8 mouse cellular contexts compared by ENCODE assay signal in genomic region chr11:4594608-4595500, GRCm38 (mm10). TPM values are rescaled to one million over a fixed set of nuclear protein-coding genes. Genes with fewer than 3 reads are reported as not detected.
DNase-seq lines count a peak whose midpoint lies in the region; ATAC-seq and TF ChIP-seq lines count a peak whose summit lies in the region.

Gene Mtmr3 (minus strand): TSS chr11:4594863.

- no peaks in the 10 kb centered on the region for H3K27me3 ChIP-seq in embryonic facial prominence, embryonic 13.5 days
- H3K27me3 ChIP-seq in heart, adult 2 months (ENCODE audit: control insufficient read depth, insufficient read depth, low read length) = no peaks in the 10 kb centered on the region
- H3K27me3 ChIP-seq in limb, embryonic 13.5 days = no peaks in the 10 kb centered on the region
- H3K27me3 ChIP-seq in midbrain, embryonic 16.5 days (ENCODE audit: control insufficient read depth, insufficient read depth, low read depth, low read length) = no peaks in the 10 kb centered on the region

- peak; percentile 91 for ATAC-seq in embryonic facial prominence, embryonic 13.5 days (ENCODE audit: insufficient number of reproducible peaks, insufficient read depth, low FRiP score, low TSS enrichment, low read depth)
- peak; percentile 95 for ATAC-seq in limb, embryonic 13.5 days (ENCODE audit: low FRiP score, low read depth)
- peak; percentile 93 for ATAC-seq in midbrain, embryonic 16.5 days

- intact Hi-C loops in heart, adult 2 months (cut with DNase I) = loop anchor here (2.0 to 5.0 kb wide), 3 partner anchors 42 to 107 kb away; partner anchors contain the start of genes Ascc2, Uqcr10 and Zmat5

- peak within 1 kb of the TSS; percentile 97 for H3K27ac ChIP-seq in embryonic facial prominence, embryonic 13.5 days
- peak within 1 kb of the TSS; percentile 98 for H3K27ac ChIP-seq in heart, adult 2 months
- H3K27ac ChIP-seq in limb, embryonic 13.5 days = peak within 1 kb of the TSS; percentile 94
- peak within 1 kb of the TSS; percentile 98 for H3K27ac ChIP-seq in midbrain, embryonic 16.5 days (ENCODE audit: low read length)

- peak; percentile 64 for TF ChIP-seq POLR2A in heart, adult 2 months (IDR thresholded peaks at IDR 0.05; ENCODE audit: insufficient read depth, low read depth, low read length)

- 0 out of 2 replicates have a peak, but pooled peaks have one; percentile 25 for TF ChIP-seq EP300 in heart, adult 2 months (IDR thresholded peaks at IDR 0.05; ENCODE audit: insufficient read depth, low read depth, low read length)

- peaks cover 16% of the 10 kb centered on the region for H3K4me1 ChIP-seq in embryonic facial prominence, embryonic 13.5 days
- peaks cover 15% of the 10 kb centered on the region for H3K4me1 ChIP-seq in heart, adult 2 months (ENCODE audit: control insufficient read depth, insufficient read depth, low read length)
- peaks cover 21% of the 10 kb centered on the region for H3K4me1 ChIP-seq in limb, embryonic 13.5 days
- peaks cover 24% of the 10 kb centered on the region for H3K4me1 ChIP-seq in midbrain, embryonic 16.5 days (ENCODE audit: control insufficient read depth, insufficient read depth, low read length)

- peak within 1 kb of the TSS; percentile 98 for H3K4me3 ChIP-seq in embryonic facial prominence, embryonic 13.5 days
- H3K4me3 ChIP-seq in heart, adult 2 months = peak within 1 kb of the TSS; percentile 92
- H3K4me3 ChIP-seq in limb, embryonic 13.5 days = peak within 1 kb of the TSS; percentile 99
- peak within 1 kb of the TSS; percentile 98 for H3K4me3 ChIP-seq in midbrain, embryonic 16.5 days (ENCODE audit: low read depth, low read length)

- TF ChIP-seq CTCF in heart, adult 2 months (IDR thresholded peaks at IDR 0.05) = no peak

- peaks cover 4% of the 10 kb centered on the region; the same call in 1 of the 2 replicates for H3K79me2 ChIP-seq in heart, adult 2 months (replicated peaks; ENCODE audit: control insufficient read depth, insufficient read depth, low read length)

- H3K36me3 ChIP-seq in embryonic facial prominence, embryonic 13.5 days = no peaks in the 10 kb centered on the region
- H3K36me3 ChIP-seq in heart, adult 2 months (ENCODE audit: control insufficient read depth, insufficient read depth, low read length) = peaks cover 15% of the 10 kb centered on the region
- H3K36me3 ChIP-seq in limb, embryonic 13.5 days = no peaks in the 10 kb centered on the region
- no peaks in the 10 kb centered on the region for H3K36me3 ChIP-seq in midbrain, embryonic 16.5 days (ENCODE audit: control insufficient read depth, insufficient read depth, low read length)

- no peaks in the 10 kb centered on the region for H3K9me3 ChIP-seq in embryonic facial prominence, embryonic 13.5 days
- H3K9me3 ChIP-seq in limb, embryonic 13.5 days = no peaks in the 10 kb centered on the region
- H3K9me3 ChIP-seq in midbrain, embryonic 16.5 days (replicated peaks; ENCODE audit: control insufficient read depth, low read length, poor library complexity, severe bottlenecking) = no peaks in the 10 kb centered on the region

- peak; percentile 96 for DNase-seq in 3134 (ENCODE audit: extremely low read depth, insufficient read length, low spot score)
- peak; percentile 97 to 99 for DNase-seq in adrenal gland, postnatal 36 days
- DNase-seq in heart, adult 2 months = peak; percentile 97 to 99
- peak; percentile 92 to 96 for DNase-seq in kidney, adult 8-10 months
- DNase-seq in spleen, postnatal 10 days (ENCODE audit: low spot score in 2 of 2) = peak; percentile 98 to 99

- H3K9ac ChIP-seq in embryonic facial prominence, embryonic 13.5 days = peak within 1 kb of the TSS; percentile 97
- H3K9ac ChIP-seq in heart, adult 2 months (ENCODE audit: low read depth, low read length) = peak within 1 kb of the TSS; percentile 99
- peak within 1 kb of the TSS; percentile 97 for H3K9ac ChIP-seq in limb, embryonic 13.5 days
- H3K9ac ChIP-seq in midbrain, embryonic 16.5 days (ENCODE audit: low read depth, low read length) = peak within 1 kb of the TSS; percentile 95

- 6% methylated on average over 31 of the region's 53 CpGs for WGBS in embryonic facial prominence, embryonic 13.5 days
- whole genome bisulfite sequencing in heart, adult 2 months = 5% methylated on average over 52 of the region's 53 CpGs
- 5% methylated on average over 40 of the region's 53 CpGs for WGBS in limb, embryonic 13.5 days
- WGBS in midbrain, embryonic 16.5 days = 12% methylated on average over 21 of the region's 53 CpGs

- H3K4me2 ChIP-seq in embryonic facial prominence, embryonic 13.5 days = peak within 1 kb of the TSS; percentile 64
- H3K4me2 ChIP-seq in limb, embryonic 13.5 days (replicated peaks) = peak within 1 kb of the TSS; percentile 73
- peak within 1 kb of the TSS; percentile 81 for H3K4me2 ChIP-seq in midbrain, embryonic 16.5 days (ENCODE audit: low read length)

RNA-seq across cellular contexts. Expression of gene Mtmr3, which starts in this region (rescaled TPM):
- 10 to 100 TPM; 55.6 to 64.4 TPM for total RNA-seq in adrenal gland, postnatal 36 days (2021)
- 26.7 and 30.6 TPM in 2 replicates for polyA plus RNA-seq in embryonic facial prominence, embryonic 13.5 days (2015; fragmentation: Nextera tagmentation; extraction: Ambion mirVana)
- total RNA-seq in heart, adult 2 months (2021) = 10 to 100 TPM; 43.9 to 50.8 TPM
- polyA plus RNA-seq in heart, adult 2 months (2012; rRNA removed) = 24.4 and 37.5 TPM in 2 replicates
- 27.6 and 30.4 TPM in 2 replicates for polyA plus RNA-seq in limb, embryonic 13.5 days (2015; fragmentation: Nextera tagmentation; extraction: Ambion mirVana)
- polyA plus RNA-seq in midbrain, embryonic 16.5 days (2015; fragmentation: Nextera tagmentation; extraction: Ambion mirVana) = 34.7 and 36.2 TPM in 2 replicates

Comparison
In these comparisons a context has a peak if more than half of its experiments do, and no peak if none do; other contexts are left out.
1. Peak in every context shown above with its lines: DNase-seq, ATAC-seq, H3K4me3 ChIP-seq and H3K27ac ChIP-seq.